Mouse (Mus musculus): ENCODE measurements at regions not wholly inside any gene's neighbourhood (a gene's known extent, or its start where the extent isn't known, plus 50 kb on each side); places are given as distances from the start of the nearest gene placed in this dataset.

DNA sequence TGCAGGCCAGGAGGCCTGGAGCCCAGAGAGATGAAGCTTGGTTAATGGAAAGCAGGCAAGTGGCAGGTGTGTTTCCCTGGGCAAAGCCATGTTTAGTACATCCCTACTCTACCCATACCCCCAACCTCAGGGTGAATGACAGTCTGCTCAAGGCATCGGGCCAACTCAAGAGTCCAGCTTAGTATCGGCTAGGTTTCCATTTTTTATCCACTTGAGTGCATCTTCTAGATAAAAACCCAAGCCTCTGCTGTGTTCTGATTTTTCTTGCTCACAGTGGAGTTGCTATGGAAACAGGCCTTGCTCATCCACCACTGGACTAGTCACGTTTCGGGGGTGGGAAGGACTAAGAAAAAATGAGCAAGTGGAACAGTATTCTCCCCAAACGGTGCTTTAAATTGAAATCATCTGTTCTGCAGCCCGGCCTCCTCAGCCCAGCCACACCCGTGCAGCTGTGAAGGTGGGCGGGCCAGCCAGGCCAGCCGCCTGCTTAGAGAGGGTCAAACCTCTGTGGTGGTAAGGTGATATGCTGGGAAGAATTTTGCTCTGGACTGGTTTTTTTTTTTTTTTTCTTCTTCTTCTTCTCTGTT lies 94.0 kb downstream of the Snx19 start:
- DNase-seq, result peak; percentile 3

DNA sequence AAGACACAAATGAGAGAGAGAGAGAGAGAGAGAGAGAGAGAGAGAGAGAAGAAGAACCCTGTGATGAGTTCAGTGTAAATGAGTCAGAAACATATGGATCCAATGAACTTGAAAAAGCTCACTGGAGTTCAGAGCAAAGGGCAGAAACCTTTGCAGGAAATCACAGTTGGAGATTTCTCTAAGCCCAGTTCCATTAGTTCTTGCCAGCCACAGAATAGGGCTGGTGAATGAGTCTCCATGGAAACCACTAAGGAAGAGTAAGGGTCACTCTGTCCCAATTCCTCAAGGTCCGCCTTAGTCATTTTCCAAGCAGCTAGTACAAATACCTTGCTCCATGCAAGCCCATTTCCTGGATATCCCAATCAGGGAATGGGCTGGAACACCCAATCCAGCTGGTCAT lies 93.2 kb downstream of the Snx19 start:
- no peak for DNase-seq

DNA sequence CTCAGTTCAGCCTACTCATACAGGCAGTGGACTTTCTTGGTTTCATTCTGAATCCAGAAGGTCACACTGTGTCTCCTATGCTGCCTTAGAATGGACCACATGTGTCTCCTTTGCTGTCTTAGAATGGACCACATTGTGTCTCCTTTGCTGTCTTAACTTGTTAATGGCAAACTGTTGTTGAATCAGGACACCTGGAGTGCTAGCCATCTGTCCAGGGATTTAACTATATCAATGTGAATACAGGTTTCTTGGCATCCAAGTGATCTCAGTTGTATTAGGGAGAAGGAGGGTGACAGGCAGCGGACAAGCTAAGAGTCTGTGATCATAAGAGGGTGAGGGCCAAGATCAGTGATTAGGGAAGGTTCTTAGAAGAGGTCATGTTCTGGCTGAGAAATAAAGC lies 92.3 kb downstream of the Snx19 start:
- no peak for DNase-seq

Data from adrenal gland, postnatal 25 days (tissue).